Mouse (Mus musculus): ENCODE data around the gene Lpin2. TPM values are rescaled to one million over a fixed set of nuclear protein-coding genes. Genes with fewer than 3 reads are reported as not detected.

Gene Lpin2
- total and polyA plus RNA-seq, 3 experiments: 22.4 to 32.1 TPM; not detected in 1

GRCm38 (mm10) chr17:71184356-71185111, 2.2 kb downstream of the Lpin2 start (continued):
- TF ChIP-seq MYC (IDR thresholded peaks at IDR 0.05; ENCODE audit: low read depth, low read length): no peak
- no peak for TF ChIP-seq POLR2AphosphoS2 (IDR thresholded peaks at IDR 0.05; ENCODE audit: low read length)
- no peak for TF ChIP-seq E2F4 (IDR thresholded peaks at IDR 0.05; ENCODE audit: borderline replicate concordance, low read depth, low read length)
- TF ChIP-seq ZKSCAN1 (IDR thresholded peaks at IDR 0.05; ENCODE audit: low read depth, low read length): no peak

GRCm38 (mm10) chr17:71185368-71185767, 3.0 kb downstream of the Lpin2 start:
- no peak for DNase-seq (ENCODE audit: low read depth, low spot score)
- peaks cover 61% of the 10 kb centered on the region for H3K79me2 ChIP-seq (ENCODE audit: control insufficient read depth, insufficient read depth, low read length, poor library complexity)
- peaks cover 0 to 39% of the 10 kb centered on the region in 2 experiments; a peak in 2 of 4 replicates for H3K36me3 ChIP-seq (ENCODE audit: control insufficient read depth in 1 of 2, insufficient read depth in 2 of 2, low read length in 2 of 2)
- peak overlapping the region; percentile 95 for H3K9ac ChIP-seq (ENCODE audit: control insufficient read depth, low read depth, low read length, poor library complexity, severe bottlenecking)
- TF ChIP-seq SIN3A (IDR thresholded peaks at IDR 0.05; ENCODE audit: low read length): no peak
- no peak for TF ChIP-seq CHD2 (IDR thresholded peaks at IDR 0.05; ENCODE audit: low read length)
- no peak for TF ChIP-seq KAT2A (conservative IDR thresholded peaks at IDR 0.05; ENCODE audit: low read depth, low read length)
- no peak for TF ChIP-seq SMC3 (IDR thresholded peaks at IDR 0.05; ENCODE audit: low read depth, low read length)
- TF ChIP-seq NELFE (IDR thresholded peaks at IDR 0.05; ENCODE audit: low read depth, low read length): no peak
- no peak for TF ChIP-seq E2F4 (IDR thresholded peaks at IDR 0.05; ENCODE audit: borderline replicate concordance, low read depth, low read length)
- TF ChIP-seq ETS1 (IDR thresholded peaks at IDR 0.05; ENCODE audit: low read depth, low read length): no peak
- no peak for TF ChIP-seq USF2 (IDR thresholded peaks at IDR 0.05; ENCODE audit: borderline replicate concordance in 1 of 2, insufficient read depth in 1 of 2, low read depth in 1 of 2, low read length in 2 of 2)
- no peak for TF ChIP-seq ZNF384 (IDR thresholded peaks at IDR 0.05; ENCODE audit: low read depth, low read length)
- TF ChIP-seq JUND (IDR thresholded peaks at IDR 0.05; ENCODE audit: low read depth, low read length): no peak
- TF ChIP-seq RCOR1 (IDR thresholded peaks at IDR 0.05; ENCODE audit: low read depth, low read length): no peak
- no peak for TF ChIP-seq MYB (IDR thresholded peaks at IDR 0.05; ENCODE audit: low read depth, low read length)
- no peak for TF ChIP-seq GATA1 (IDR thresholded peaks at IDR 0.05; ENCODE audit: low read depth, low read length)
- no peak for TF ChIP-seq UBTF (IDR thresholded peaks at IDR 0.05; ENCODE audit: borderline replicate concordance, insufficient read depth, low read depth, low read length)
- TF ChIP-seq ELF1 (IDR thresholded peaks at IDR 0.05; ENCODE audit: low read depth, low read length): no peak
- TF ChIP-seq MYC (IDR thresholded peaks at IDR 0.05; ENCODE audit: low read depth, low read length): no peak
- TF ChIP-seq TBP (IDR thresholded peaks at IDR 0.05; ENCODE audit: low read depth, low read length): no peak
- H3K9me3 ChIP-seq (replicated peaks; ENCODE audit: insufficient read depth, low read length): no peaks in the 10 kb centered on the region
- H3K27ac ChIP-seq (ENCODE audit: control insufficient read depth, low read depth, low read length): peak overlapping the region; percentile 60; the same call in 1 of the 2 replicates
- no peaks in the 10 kb centered on the region for H3K27me3 ChIP-seq (ENCODE audit: control insufficient read depth in 1 of 2, insufficient read depth in 2 of 2, low read length in 2 of 2)
- H3K4me3 ChIP-seq (ENCODE audit: control insufficient read depth in 1 of 2, insufficient read depth in 1 of 2, low read depth in 2 of 2, low read length in 2 of 2): peak overlapping the region; percentile 83 to 100; a peak in 3 of 4 replicates
- H3K4me1 ChIP-seq (ENCODE audit: control insufficient read depth in 1 of 2, insufficient read depth in 2 of 2, low read length in 2 of 2): peaks cover 15 to 34% of the 10 kb centered on the region in 2 experiments
